Mouse (Mus musculus): Measurements from ENCODE around the gene Fli1.

DNA sequence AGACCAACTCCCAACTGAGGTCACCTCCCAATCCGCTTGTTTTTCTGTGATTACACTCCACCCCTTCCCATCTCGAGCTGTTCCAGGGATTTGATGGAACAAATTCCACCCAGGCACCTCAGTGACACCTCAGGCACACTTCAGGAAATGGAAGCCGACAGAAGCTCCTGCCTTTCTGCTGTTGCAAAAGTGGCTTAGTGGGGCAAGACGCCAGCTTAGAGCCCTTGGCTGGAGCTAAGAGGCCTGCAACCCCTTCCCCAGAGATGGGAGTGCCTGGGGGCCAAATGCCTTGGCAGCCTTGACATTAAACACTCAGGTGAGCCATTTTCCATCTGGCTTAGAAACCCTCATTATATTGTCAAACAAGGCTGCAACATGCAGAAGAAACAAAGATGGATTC, 29.0 kb upstream of the Fli1 start:
- TF ChIP-seq CTCF (IDR thresholded peaks at IDR 0.05 in 2 of 3, conservative IDR thresholded peaks at IDR 0.05 in 1 of 3; ENCODE audit: control insufficient read depth in 1 of 3, insufficient read depth in 1 of 3, low read depth in 2 of 3, low read length in 3 of 3, poor library complexity in 1 of 3, severe bottlenecking in 1 of 3) (no peak), RCOR1 (IDR thresholded peaks at IDR 0.05; ENCODE audit: low read depth, low read length) (no peak), ZC3H11A (IDR thresholded peaks at IDR 0.05; ENCODE audit: low read depth, low read length) (no peak)
